ENCODE assay signal across 9 mouse cellular contexts in the genomic region with DNA sequence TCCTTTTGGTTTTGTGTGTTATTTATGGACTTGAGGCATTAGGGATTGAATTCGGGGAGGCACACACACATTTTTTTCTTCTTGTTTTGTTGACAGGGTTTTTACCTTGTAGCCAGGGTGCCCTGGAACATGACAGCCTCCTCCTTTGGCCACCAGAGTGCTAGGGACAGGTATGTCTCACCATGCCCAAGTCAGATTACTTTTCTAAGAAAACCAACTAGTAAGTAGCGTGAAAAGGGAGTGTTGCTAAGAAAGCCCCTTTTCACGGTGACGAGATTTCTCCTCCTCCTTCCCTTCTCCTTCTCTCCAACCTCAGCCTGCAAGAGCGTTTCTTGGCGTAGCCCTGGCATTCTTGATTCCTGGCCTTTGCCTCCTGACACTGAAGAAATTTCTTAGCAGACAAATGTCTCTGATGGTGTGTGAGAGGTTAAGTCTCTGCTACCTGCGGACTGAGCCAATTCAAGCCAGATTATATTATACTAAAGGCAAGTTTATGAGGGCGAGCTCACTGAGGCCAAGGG. TPM values are rescaled to one million over a fixed set of nuclear protein-coding genes. Genes with fewer than 3 reads are reported as not detected.
A peak's percentile ranks its signal among the peaks of the same experiment; 100 is the strongest.
DNase-seq lines count a peak whose midpoint lies in the region; ATAC-seq and TF ChIP-seq lines count a peak whose summit lies in the region.
"Had no signal": no experiment of that assay in that cellular context is flagged by ENCODE, and none has a peak within 500 bp of the region (broad histone marks: within the 10 kb centered on the region; RNA-seq: fewer than 3 reads in every experiment).

No protein-coding gene starts in this region.

- no peaks in the 10 kb centered on the region for H3K79me2 ChIP-seq in heart, adult 2 months (replicated peaks; ENCODE audit: control insufficient read depth, insufficient read depth, low read length)

- peak overlapping the region; percentile 72 for H3K4me2 ChIP-seq in forebrain, embryonic 13.5 days
- H3K4me2 ChIP-seq in limb, embryonic 15.5 days, result 0 out of 2 replicates have a peak overlapping the region, but pooled peaks have one; percentile 6

- TF ChIP-seq POLR2A in heart, adult 2 months (IDR thresholded peaks at IDR 0.05; ENCODE audit: insufficient read depth, low read depth, low read length), result no peak

- peak overlapping the region; percentile 97 for H3K27ac ChIP-seq in heart, adult 2 months
- H3K27ac ChIP-seq in forebrain, embryonic 13.5 days, result peak overlapping the region; percentile 98
- peak overlapping the region; percentile 93 for H3K27ac ChIP-seq in limb, embryonic 15.5 days

- no peak for TF ChIP-seq EP300 in heart, adult 2 months (IDR thresholded peaks at IDR 0.05; ENCODE audit: insufficient read depth, low read depth, low read length)

- H3K4me3 ChIP-seq in heart, adult 2 months, result no peak overlapping the region
- peak overlapping the region; percentile 60 for H3K4me3 ChIP-seq in E14TG2a.4 (replicated peaks; ENCODE audit: low read length)
- peak overlapping the region; percentile 47 for H3K4me3 ChIP-seq in forebrain, embryonic 13.5 days
- H3K4me3 ChIP-seq in limb, embryonic 15.5 days, result no peak overlapping the region

- WGBS in heart, adult 2 months, result 62% methylated on average over 8 of the region's 8 CpGs
- WGBS in forebrain, embryonic 13.5 days, result 30% methylated on average over 8 of the region's 8 CpGs
- 35% methylated on average over 8 of the region's 8 CpGs for WGBS in limb, embryonic 15.5 days

- no peaks in the 10 kb centered on the region; the same call in 1 of the 2 replicates for H3K36me3 ChIP-seq in heart, adult 2 months (ENCODE audit: control insufficient read depth, insufficient read depth, low read length)
- no peaks in the 10 kb centered on the region for H3K36me3 ChIP-seq in E14TG2a.4 (ENCODE audit: insufficient read depth, low read length)
- no peaks in the 10 kb centered on the region for H3K36me3 ChIP-seq in forebrain, embryonic 13.5 days (ENCODE audit: poor library complexity, severe bottlenecking)
- H3K36me3 ChIP-seq in limb, embryonic 15.5 days, result no peaks in the 10 kb centered on the region

- no peak overlapping the region for H3K9ac ChIP-seq in heart, adult 2 months (ENCODE audit: low read depth, low read length)
- peak overlapping the region; percentile 79 for H3K9ac ChIP-seq in forebrain, embryonic 13.5 days
- no peak overlapping the region for H3K9ac ChIP-seq in limb, embryonic 15.5 days

- TF ChIP-seq CTCF in heart, adult 2 months (IDR thresholded peaks at IDR 0.05), result no peak
- no peak for TF ChIP-seq CTCF in E14TG2a.4 (conservative IDR thresholded peaks at IDR 0.05; ENCODE audit: low read length)

- H3K4me1 ChIP-seq in heart, adult 2 months (ENCODE audit: control insufficient read depth, insufficient read depth, low read length), result peaks cover 11% of the 10 kb centered on the region
- peaks cover 94% of the 10 kb centered on the region for H3K4me1 ChIP-seq in E14TG2a.4 (replicated peaks; ENCODE audit: low read depth, low read length)
- H3K4me1 ChIP-seq in forebrain, embryonic 13.5 days, result peaks cover 98% of the 10 kb centered on the region
- peaks cover 67% of the 10 kb centered on the region for H3K4me1 ChIP-seq in limb, embryonic 15.5 days

- DNase-seq in heart, adult 2 months, result no peak
- DNase-seq in heart, postnatal 36 days, result no peak
- DNase-seq in urinary bladder, postnatal 4 days (ENCODE audit: low spot score in 2 of 2), result no peak
- no peak for DNase-seq in cerebellum, adult 11 months
- DNase-seq in urinary bladder, postnatal 14 days (ENCODE audit: low spot score), result no peak

- no peaks in the 10 kb centered on the region for H3K27me3 ChIP-seq in heart, adult 2 months (ENCODE audit: control insufficient read depth, insufficient read depth, low read length)
- H3K27me3 ChIP-seq in E14TG2a.4 (ENCODE audit: insufficient read depth, low read length), result no peaks in the 10 kb centered on the region
- no peaks in the 10 kb centered on the region for H3K27me3 ChIP-seq in forebrain, embryonic 13.5 days
- H3K27me3 ChIP-seq in limb, embryonic 15.5 days, result no peaks in the 10 kb centered on the region

- no peaks in the 10 kb centered on the region for H3K9me3 ChIP-seq in E14TG2a.4 (ENCODE audit: low read length)
- H3K9me3 ChIP-seq in forebrain, embryonic 13.5 days (replicated peaks), result no peaks in the 10 kb centered on the region
- no peaks in the 10 kb centered on the region for H3K9me3 ChIP-seq in limb, embryonic 15.5 days

- intact Hi-C loops in heart, adult 2 months (cut with DNase I), result no loop called here
- intact Hi-C loops in heart, postnatal 36 days (cut with DNase I), result no loop called here

- no peak for ATAC-seq in forebrain, embryonic 13.5 days
- ATAC-seq in limb, embryonic 15.5 days (ENCODE audit: insufficient number of reproducible peaks, low FRiP score, low TSS enrichment, low read depth), result no peak

RNA-seq across cellular contexts. Expression of gene Tuba1a, which starts 34.2 kb away (rescaled TPM):
- 10 to 100 TPM; 57.0 to 85.0 TPM for total RNA-seq in heart, adult 2 months (2021)
- 165 and 235 TPM in 2 replicates for polyA plus RNA-seq in heart, adult 2 months (2012; rRNA removed)
- 10 to 100 TPM; 73.0 to 74.5 TPM for total RNA-seq in heart, postnatal 36 days (2021)
- polyA plus RNA-seq in forebrain, embryonic 13.5 days (2015; fragmentation: Nextera tagmentation; extraction: Ambion mirVana), result 10,586 and 11,102 TPM in 2 replicates
- polyA plus RNA-seq in limb, embryonic 15.5 days (2015; fragmentation: Nextera tagmentation; extraction: Ambion mirVana), result 1,206 and 1,410 TPM in 2 replicates

RNA-seq across cellular contexts. Expression of gene Gm49450, which starts 34.4 kb away (rescaled TPM):
- not detected for total RNA-seq in heart, adult 2 months (2021)
- 26.2 TPM in 1 of 2 replicates, not detected in the other for polyA plus RNA-seq in heart, adult 2 months (2012; rRNA removed)
- total RNA-seq in heart, postnatal 36 days (2021), result not detected
- polyA plus RNA-seq in forebrain, embryonic 13.5 days (2015; fragmentation: Nextera tagmentation; extraction: Ambion mirVana), result not detected in 2 replicates
- not detected in 2 replicates for polyA plus RNA-seq in limb, embryonic 15.5 days (2015; fragmentation: Nextera tagmentation; extraction: Ambion mirVana)
- total RNA-seq: adrenal gland, postnatal 4 days had no signal

RNA-seq across cellular contexts. Expression of gene Tuba1c, which starts 42.0 kb away (rescaled TPM):
- total RNA-seq in heart, adult 2 months (2021), result 10 to 100 TPM; 30.1 to 39.0 TPM
- 58.6 and 74.4 TPM in 2 replicates for polyA plus RNA-seq in heart, adult 2 months (2012; rRNA removed)
- total RNA-seq in heart, postnatal 36 days (2021), result 10 to 100 TPM; 29.7 to 33.9 TPM
- 97.6 and 102 TPM in 2 replicates for polyA plus RNA-seq in forebrain, embryonic 13.5 days (2015; fragmentation: Nextera tagmentation; extraction: Ambion mirVana)
- 138 and 145 TPM in 2 replicates for polyA plus RNA-seq in limb, embryonic 15.5 days (2015; fragmentation: Nextera tagmentation; extraction: Ambion mirVana)

RNA-seq across cellular contexts. Expression of gene Tuba1b, which starts 53.4 kb away (rescaled TPM):
- total RNA-seq in heart, adult 2 months (2021), result 100 to 1,000 TPM; 129 to 144 TPM
- 534 and 728 TPM in 2 replicates for polyA plus RNA-seq in heart, adult 2 months (2012; rRNA removed)
- 100 to 1,000 TPM; 130 to 145 TPM for total RNA-seq in heart, postnatal 36 days (2021)
- polyA plus RNA-seq in forebrain, embryonic 13.5 days (2015; fragmentation: Nextera tagmentation; extraction: Ambion mirVana), result 1,607 and 1,715 TPM in 2 replicates
- 1,374 and 1,490 TPM in 2 replicates for polyA plus RNA-seq in limb, embryonic 15.5 days (2015; fragmentation: Nextera tagmentation; extraction: Ambion mirVana)

Comparison
In these comparisons a context has a peak if more than half of its experiments do, and no peak if none do; other contexts are left out.
1. H3K4me3 ChIP-seq: peak in E14TG2a.4 (single experiment) and forebrain, embryonic 13.5 days (single experiment); none in heart, adult 2 months (single experiment) and limb, embryonic 15.5 days (single experiment).
2. Peak in every context shown above with its lines, with median percentiles within 50 percentile points of each other: H3K27ac ChIP-seq.